Mouse (Mus musculus) brain, embryonic 14.5 days (tissue): Measurements from ENCODE around the gene Wdr90.

Source experiments
- CTCF ChIP-seq: fragments of 200-500 bp; IDR thresholded peaks from 2 replicates; pipeline ENCODE4 v1.5.1; 2012; ENCODE audit warnings: inconsistent platforms, mild to moderate bottlenecking, moderate library complexity, borderline replicate concordance; ENCODE audit not compliant: insufficient read depth, insufficient read length; ENCODE audit errors: extremely low read depth
- POLR2A ChIP-seq: fragments of 200-500 bp; IDR thresholded peaks from 2 replicates; pipeline ENCODE4 v1.6.1; 2012; ENCODE audit warnings: mild to moderate bottlenecking, inconsistent platforms, borderline replicate concordance; ENCODE audit not compliant: poor library complexity, insufficient read depth, insufficient read length, severe bottlenecking; ENCODE audit errors: extremely low read depth

- no peak for TF ChIP-seq POLR2A
- no peak for TF ChIP-seq CTCF
Observed at GRCm38 (mm10) chr17:25825984-25826570, 35.2 kb downstream of the Wdr90 start.
